Mouse (Mus musculus) erythroblast, adult 5-6 weeks (primary cell): ENCODE results near the gene Dmkn. TPM values are rescaled to one million over a fixed set of nuclear protein-coding genes. Genes with fewer than 3 reads are reported as not detected.
"Not testable (repeated sequence)": the region's sequence is repeated elsewhere in the genome, so short reads cannot be mapped to it uniquely, and the experiment has no call there.

ENCODE experiments used
- ATAC-seq: replicated peaks from 2 replicates; pipeline ENCODE4 v1.8.0; 2016; ENCODE audit warnings: moderate number of reproducible peaks, mild to moderate bottlenecking, moderate TSS enrichment, inconsistent platforms; ENCODE audit not compliant: poor library complexity, low FRiP score, severe bottlenecking
- total RNA-seq, 2 experiments: library from RNA; stranded (forward) in 1 of 2; stranded (reverse) in 1 of 2; fragments of 150-400 nt in 1 of 2; fragments of 200-764, 138-1000 nt in 1 of 2; gene quantifications; 2 replicates each; pipeline versions ENCODE4 v1.2.3 to v1.2.4; 2015 to 2017; ENCODE audit warnings: low replicate concordance in 2 of 2

Gene Dmkn
- total RNA-seq (2015; ENCODE audit: low replicate concordance) (7.7 and 29.0 TPM in 2 replicates), total RNA-seq (2017; ENCODE audit: low replicate concordance) (5.3 and 10.9 TPM in 2 replicates)

- ATAC-seq, result no peak
Observed at GRCm38 (mm10) chr7:30763456-30763855, at the start of gene Dmkn. TSS of gene Dmkn (plus strand) at chr7:30763756.

- peak; percentile 88 for ATAC-seq
Observed at GRCm38 (mm10) chr7:30717006-30717715, 46.4 kb upstream of the Dmkn start.

GRCm38 (mm10) chr7:30717716-30718046, 45.9 kb upstream of the Dmkn start:
- no peak for ATAC-seq

GRCm38 (mm10) chr7:30719669-30720068, 43.9 kb upstream of the Dmkn start:
- no peak for ATAC-seq

GRCm38 (mm10) chr7:30721286-30721685, 42.3 kb upstream of the Dmkn start:
- no peak for ATAC-seq

- ATAC-seq, result no peak
Observed at GRCm38 (mm10) chr7:30723274-30723953, 40.1 kb upstream of the Dmkn start.

- no peak for ATAC-seq
Observed at GRCm38 (mm10) chr7:30728214-30728613, 35.3 kb upstream of the Dmkn start.

GRCm38 (mm10) chr7:30728739-30729395, 34.7 kb upstream of the Dmkn start:
- no peak for ATAC-seq

- ATAC-seq, result peak; percentile 94
Observed at GRCm38 (mm10) chr7:30729396-30730063, 34.0 kb upstream of the Dmkn start, which contains the start of gene Tmem147. TSS of gene Tmem147 (minus strand) at chr7:30729540.

GRCm38 (mm10) chr7:30730064-30730722, 33.4 kb upstream of the Dmkn start:
- not testable (repeated sequence) for ATAC-seq

GRCm38 (mm10) chr7:30736211-30736610, 27.3 kb upstream of the Dmkn start:
- no peak for ATAC-seq

GRCm38 (mm10) chr7:30742570-30742969, 21.0 kb upstream of the Dmkn start:
- not testable (repeated sequence) for ATAC-seq

GRCm38 (mm10) chr7:30743617-30744016, 19.9 kb upstream of the Dmkn start, which contains the start of gene Gapdhs:
TSS of gene Gapdhs (minus strand) at chr7:30743681.
- not testable (repeated sequence) for ATAC-seq

GRCm38 (mm10) chr7:30744022-30744598, 19.4 kb upstream of the Dmkn start:
- no peak for ATAC-seq

GRCm38 (mm10) chr7:30747525-30748204, 15.9 kb upstream of the Dmkn start:
- ATAC-seq, result no peak

GRCm38 (mm10) chr7:30749824-30750606, 13.5 kb upstream of the Dmkn start:
- no peak for ATAC-seq

GRCm38 (mm10) chr7:30751086-30751669, 12.4 kb upstream of the Dmkn start, which contains the start of gene Sbsn:
TSS of gene Sbsn (plus strand) at chr7:30751471.
- ATAC-seq, result no peak

GRCm38 (mm10) chr7:30757001-30757400, 6.6 kb upstream of the Dmkn start:
- ATAC-seq, result no peak
